ENCODE assay signal across 9 mouse cellular contexts in genomic region chr1:37419420-37419819, GRCm38 (mm10). TPM values are rescaled to one million over a fixed set of nuclear protein-coding genes. Genes with fewer than 3 reads are reported as not detected.
DNase-seq lines count a peak whose midpoint lies in the region; ATAC-seq and TF ChIP-seq lines count a peak whose summit lies in the region.
"Had no signal": no experiment of that assay in that cellular context is flagged by ENCODE, and none has a peak within 500 bp of the region (broad histone marks: within the 10 kb centered on the region; RNA-seq: fewer than 3 reads in every experiment).

No protein-coding gene starts in this region.

- intact Hi-C loops in heart, adult 2 months (cut with DNase I): no loop called here

- no peaks in the 10 kb centered on the region for H3K79me2 ChIP-seq in heart, adult 2 months (replicated peaks; ENCODE audit: control insufficient read depth, insufficient read depth, low read length)

- peaks cover 2% of the 10 kb centered on the region; the same call in 1 of the 2 replicates for H3K36me3 ChIP-seq in heart, adult 2 months (ENCODE audit: control insufficient read depth, insufficient read depth, low read length)

- WGBS in heart, adult 2 months: 90% methylated on average over 1 of the region's 1 CpGs
- WGBS in olfactory bulb, adult 2 months: 92% methylated on average over 1 of the region's 1 CpGs

- H3K9ac ChIP-seq in heart, adult 2 months (ENCODE audit: low read depth, low read length): no peak overlapping the region
- H3K9ac ChIP-seq: limb, embryonic 13.5 days had no signal

- no peaks in the 10 kb centered on the region for H3K27me3 ChIP-seq in heart, adult 2 months (ENCODE audit: control insufficient read depth, insufficient read depth, low read length)
- H3K27me3 ChIP-seq: limb, embryonic 13.5 days had no signal

- no peak for TF ChIP-seq POLR2A in heart, adult 2 months (IDR thresholded peaks at IDR 0.05; ENCODE audit: insufficient read depth, low read depth, low read length)
- TF ChIP-seq POLR2A in olfactory bulb, adult 2 months (IDR thresholded peaks at IDR 0.05; ENCODE audit: insufficient read depth, low read depth, low read length): no peak

- peak; percentile 32 to 60 for DNase-seq in heart, adult 2 months
- DNase-seq in heart, adult 11 months: no peak
- DNase-seq in 416B (ENCODE audit: low read depth) (peak; percentile 47), WW6 (ENCODE audit: low read depth, low spot score) (peak; percentile 47)
- peak; percentile 60 to 74 for DNase-seq in layer of hippocampus, postnatal 10 days (ENCODE audit: low spot score in 2 of 2)
- DNase-seq in thymus, postnatal 4 days: peak; percentile 77

- peak; percentile 98 for TF ChIP-seq CTCF in heart, adult 2 months (IDR thresholded peaks at IDR 0.05)
- peak; percentile 49; the same call in 1 of the 2 replicates for TF ChIP-seq CTCF in olfactory bulb, adult 2 months (IDR thresholded peaks at IDR 0.05; ENCODE audit: insufficient read depth, low read depth, low read length)

- no peak overlapping the region for H3K27ac ChIP-seq in heart, adult 2 months
- no peak overlapping the region for H3K27ac ChIP-seq in olfactory bulb, adult 2 months (ENCODE audit: insufficient read depth, low read depth, low read length)
- H3K27ac ChIP-seq: limb, embryonic 13.5 days had no signal

- 0 out of 2 replicates have a peak, but pooled peaks have one; percentile 37 for TF ChIP-seq EP300 in heart, adult 2 months (IDR thresholded peaks at IDR 0.05; ENCODE audit: insufficient read depth, low read depth, low read length)

- ATAC-seq in erythroblast, adult 5-6 weeks (replicated peaks; ENCODE audit: low FRiP score, poor library complexity, severe bottlenecking): peak; percentile 99

- H3K4me1 ChIP-seq in heart, adult 2 months (ENCODE audit: control insufficient read depth, insufficient read depth, low read length): no peaks in the 10 kb centered on the region
- H3K4me1 ChIP-seq in olfactory bulb, adult 2 months (ENCODE audit: control insufficient read depth, insufficient read depth, low read length): no peaks in the 10 kb centered on the region
- H3K4me1 ChIP-seq: limb, embryonic 13.5 days had no signal

- H3K4me3 ChIP-seq in heart, adult 2 months: no peak overlapping the region
- H3K4me3 ChIP-seq in olfactory bulb, adult 2 months (ENCODE audit: insufficient read depth, low read depth, low read length): no peak overlapping the region
- H3K4me3 ChIP-seq: limb, embryonic 13.5 days had no signal

RNA-seq across cellular contexts. Expression of gene Coa5, which starts 10.5 kb away (rescaled TPM):
- total RNA-seq in heart, adult 2 months (2021): 100 to 1,000 TPM in 1 of 2 experiments, 10 to 100 TPM in 1; 97.3 to 106 TPM
- 100 and 178 TPM in 2 replicates for polyA plus RNA-seq in heart, adult 2 months (2012; rRNA removed)
- 19.8 and 25.1 TPM in 2 replicates for total RNA-seq in erythroblast, adult 5-6 weeks (2015; ENCODE audit: low replicate concordance)
- 12.4 and 14.8 TPM in 2 replicates for total RNA-seq in erythroblast, adult 5-6 weeks (2017; ENCODE audit: low replicate concordance)
- 10 to 100 TPM; 39.2 to 41.8 TPM for total RNA-seq in layer of hippocampus, postnatal 10 days (2021)
- polyA plus RNA-seq in olfactory bulb, adult 2 months (2012; ENCODE audit: insufficient read depth, insufficient read length, low replicate concordance, missing spikeins): not detected in 2 replicates

RNA-seq across cellular contexts. Expression of gene Unc50, which starts 10.5 kb away (rescaled TPM):
- 10 to 100 TPM; 32.0 to 33.6 TPM for total RNA-seq in heart, adult 2 months (2021)
- 25.6 and 58.9 TPM in 2 replicates for polyA plus RNA-seq in heart, adult 2 months (2012; rRNA removed)
- total RNA-seq in erythroblast, adult 5-6 weeks (2015; ENCODE audit: low replicate concordance): 29.9 and 44.0 TPM in 2 replicates
- total RNA-seq in erythroblast, adult 5-6 weeks (2017; ENCODE audit: low replicate concordance): 23.2 and 44.2 TPM in 2 replicates
- total RNA-seq in layer of hippocampus, postnatal 10 days (2021): 10 to 100 TPM; 53.1 to 56.7 TPM
- not detected in 2 replicates for polyA plus RNA-seq in olfactory bulb, adult 2 months (2012; ENCODE audit: insufficient read depth, insufficient read length, low replicate concordance, missing spikeins)
